Mouse (Mus musculus) G1E-ER4 (cell line): Measurements from ENCODE around the gene Mcrs1. TPM values are rescaled to one million over a fixed set of nuclear protein-coding genes. Genes with fewer than 3 reads are reported as not detected.

Source experiments
- GATA1 ChIP-seq: IDR thresholded peaks from one replicate; pipeline ENCODE4 v1.8.0; 2012; ENCODE audit warnings: low read length, inconsistent platforms
- polyA plus RNA-seq: library from polyadenylated mRNA; stranded (reverse); fragments of >175 nt; gene quantifications from 2 replicates; pipeline ENCODE4 v1.2.3, GENCODE M21; 2012

Mcrs1 gene
- polyA plus RNA-seq, 1 experiment, result 126 TPM

GRCm38 (mm10) chr15:99224208-99224911 lies 27.4 kb downstream of the Mcrs1 start, which contains the start of gene Kcnh3:
Gene Kcnh3 (plus strand): TSS chr15:99224861.
- TF ChIP-seq GATA1, result no peak

GRCm38 (mm10) chr15:99223585-99224207 lies 28.1 kb downstream of the Mcrs1 start:
- TF ChIP-seq GATA1, result no peak

- TF ChIP-seq GATA1, result no peak
Measured at GRCm38 (mm10) chr15:99222794-99223584, 28.8 kb downstream of the Mcrs1 start.

GRCm38 (mm10) chr15:99221315-99221952 lies 30.3 kb downstream of the Mcrs1 start:
- no peak for TF ChIP-seq GATA1

- no peak for TF ChIP-seq GATA1
Measured at GRCm38 (mm10) chr15:99217630-99218029, 34.1 kb downstream of the Mcrs1 start.

- TF ChIP-seq GATA1, result no peak
Measured at GRCm38 (mm10) chr15:99215741-99216463, 35.9 kb downstream of the Mcrs1 start.

GRCm38 (mm10) chr15:99214941-99215340 lies 36.8 kb downstream of the Mcrs1 start:
- no peak for TF ChIP-seq GATA1

GRCm38 (mm10) chr15:99213183-99213582 lies 38.6 kb downstream of the Mcrs1 start:
- TF ChIP-seq GATA1, result no peak

GRCm38 (mm10) chr15:99205959-99206358 lies 45.8 kb downstream of the Mcrs1 start:
- no peak for TF ChIP-seq GATA1

- TF ChIP-seq GATA1, result no peak
Measured at GRCm38 (mm10) chr15:99198761-99199160, 53.0 kb downstream of the Mcrs1 start.

- TF ChIP-seq GATA1, result no peak
Measured at GRCm38 (mm10) chr15:99195043-99195442, 56.7 kb downstream of the Mcrs1 start.

- no peak for TF ChIP-seq GATA1
Measured at GRCm38 (mm10) chr15:99194358-99194757, 57.4 kb downstream of the Mcrs1 start.

Other genes with a start within 250 kb of the Mcrs1 start
- gene Tuba1c, start 222.1 kb downstream of the Mcrs1 start, polyA plus RNA-seq, result 33.1 and 52.2 TPM in 2 replicates
- not detected in 2 replicates for gene Prph, start 196.8 kb downstream of the Mcrs1 start, polyA plus RNA-seq
- gene Troap, start 177.4 kb downstream of the Mcrs1 start, polyA plus RNA-seq, result 66.5 and 72.8 TPM in 2 replicates
- gene C1ql4, start 164.1 kb downstream of the Mcrs1 start, polyA plus RNA-seq, result not detected in 2 replicates
- gene Dnajc22, start 158.8 kb downstream of the Mcrs1 start, polyA plus RNA-seq, result not detected in 2 replicates
- not detected in 2 replicates for gene Spats2, start 126.0 kb downstream of the Mcrs1 start, polyA plus RNA-seq
- not detected in 2 replicates for gene Kcnh3, start 27.1 kb downstream of the Mcrs1 start, polyA plus RNA-seq
- 25.8 and 30.9 TPM in 2 replicates for gene Prpf40b, start 43.1 kb upstream of the Mcrs1 start, polyA plus RNA-seq
- not detected in 2 replicates for gene Fam186b, start 43.9 kb upstream of the Mcrs1 start, polyA plus RNA-seq
- gene Fmnl3, start 118.5 kb upstream of the Mcrs1 start, polyA plus RNA-seq, result 0.02 and 0.04 TPM in 2 replicates
- 111 and 147 TPM in 2 replicates for gene Tmbim6, start 140.9 kb upstream of the Mcrs1 start, polyA plus RNA-seq
- gene Nckap5l, start 205.8 kb upstream of the Mcrs1 start, polyA plus RNA-seq, result 19.4 and 25.1 TPM in 2 replicates
- gene Bcdin3d, start 222.8 kb upstream of the Mcrs1 start, polyA plus RNA-seq, result 10.7 and 13.2 TPM in 2 replicates